Mouse (Mus musculus): ENCODE data around the gene Gm17660. TPM values are rescaled to one million over a fixed set of nuclear protein-coding genes. Genes with fewer than 3 reads are reported as not detected.
"Not testable (repeated sequence)": the region's sequence is repeated elsewhere in the genome, so short reads cannot be mapped to it uniquely, and the experiment has no call there.

Gm17660 gene
- polyA plus RNA-seq, 1 experiment from 2014 or later = not detected

GRCm38 (mm10) chr5:104035824-104036223, 41.6 kb downstream of the Gm17660 start:
- no peak overlapping the region for H3K4me3 ChIP-seq (ENCODE audit: low read length)
- no peak overlapping the region for H3K4me2 ChIP-seq (ENCODE audit: low read depth, low read length)
- no peaks in the 10 kb centered on the region for H3K9me3 ChIP-seq (ENCODE audit: control insufficient read depth, low read length)
- WGBS = 48% methylated on average over 1 of the region's 1 CpGs
- H3K36me3 ChIP-seq (ENCODE audit: control insufficient read depth, insufficient read depth, low read length) = no peaks in the 10 kb centered on the region
- no peaks in the 10 kb centered on the region for H3K27me3 ChIP-seq (replicated peaks; ENCODE audit: control insufficient read depth, insufficient read depth, low read length)
- no peak overlapping the region for H3K27ac ChIP-seq (ENCODE audit: low read length)
- H3K9ac ChIP-seq (ENCODE audit: low read depth, low read length) = no peak overlapping the region
- 0 out of 2 replicates have a peak, but pooled peaks cover 2% of the 10 kb centered on the region for H3K4me1 ChIP-seq (ENCODE audit: control insufficient read depth, insufficient read depth, low read length)
- ATAC-seq = no peak

- Histone ChIP-seq H3K4me3 (ENCODE audit: low read length) (no peak overlapping the region), H3K27me3 (replicated peaks; ENCODE audit: control insufficient read depth, insufficient read depth, low read length) (no peaks in the 10 kb centered on the region), H3K9me3 (ENCODE audit: control insufficient read depth, low read length) (no peaks in the 10 kb centered on the region), H3K27ac (ENCODE audit: low read length) (no peak overlapping the region), H3K36me3 (ENCODE audit: control insufficient read depth, insufficient read depth, low read length) (no peaks in the 10 kb centered on the region), H3K4me1 (ENCODE audit: control insufficient read depth, insufficient read depth, low read length) (0 out of 2 replicates have a peak, but pooled peaks cover 2% of the 10 kb centered on the region), H3K9ac (ENCODE audit: low read depth, low read length) (no peak overlapping the region), H3K4me2 (ENCODE audit: low read depth, low read length) (no peak overlapping the region)
- ATAC-seq = no peak
Observed at GRCm38 (mm10) chr5:104035066-104035465, 42.3 kb downstream of the Gm17660 start.

GRCm38 (mm10) chr5:104032434-104033097, 44.8 kb downstream of the Gm17660 start:
- Histone ChIP-seq H3K36me3 (ENCODE audit: control insufficient read depth, insufficient read depth, low read length) (no peaks in the 10 kb centered on the region), H3K4me2 (ENCODE audit: low read depth, low read length) (no peak overlapping the region), H3K27ac (ENCODE audit: low read length) (no peak overlapping the region), H3K9ac (ENCODE audit: low read depth, low read length) (no peak overlapping the region), H3K4me1 (ENCODE audit: control insufficient read depth, insufficient read depth, low read length) (0 out of 2 replicates have a peak, but pooled peaks cover 2% of the 10 kb centered on the region), H3K9me3 (ENCODE audit: control insufficient read depth, low read length) (no peaks in the 10 kb centered on the region), H3K27me3 (replicated peaks; ENCODE audit: control insufficient read depth, insufficient read depth, low read length) (no peaks in the 10 kb centered on the region), H3K4me3 (ENCODE audit: low read length) (no peak overlapping the region)
- peak; percentile 70 for ATAC-seq
- 80% methylated on average over 2 of the region's 2 CpGs for WGBS

GRCm38 (mm10) chr5:104025245-104025854, 52.1 kb downstream of the Gm17660 start:
- Histone ChIP-seq H3K27me3 (replicated peaks; ENCODE audit: control insufficient read depth, insufficient read depth, low read length) (no peaks in the 10 kb centered on the region), H3K4me2 (ENCODE audit: low read depth, low read length) (peak overlapping the region; percentile 33), H3K9ac (ENCODE audit: low read depth, low read length) (0 out of 2 replicates have a peak overlapping the region, but pooled peaks have one; percentile 10), H3K27ac (ENCODE audit: low read length) (peak overlapping the region; percentile 37), H3K36me3 (ENCODE audit: control insufficient read depth, insufficient read depth, low read length) (no peaks in the 10 kb centered on the region), H3K9me3 (ENCODE audit: control insufficient read depth, low read length) (no peaks in the 10 kb centered on the region), H3K4me3 (ENCODE audit: low read length) (no peak overlapping the region), H3K4me1 (ENCODE audit: control insufficient read depth, insufficient read depth, low read length) (peaks cover 16% of the 10 kb centered on the region)
- ATAC-seq = peak; percentile 47
- WGBS = 43% methylated on average over 17 of the region's 17 CpGs

- H3K4me2 ChIP-seq (ENCODE audit: low read depth, low read length) = peak overlapping the region; percentile 33; the same call in 1 of the 2 replicates
- no peak for ATAC-seq
- 69% methylated on average over 11 of the region's 11 CpGs for WGBS
- H3K9ac ChIP-seq (ENCODE audit: low read depth, low read length) = 0 out of 2 replicates have a peak overlapping the region, but pooled peaks have one; percentile 10
- H3K27me3 ChIP-seq (replicated peaks; ENCODE audit: control insufficient read depth, insufficient read depth, low read length) = no peaks in the 10 kb centered on the region
- H3K36me3 ChIP-seq (ENCODE audit: control insufficient read depth, insufficient read depth, low read length) = no peaks in the 10 kb centered on the region
- H3K4me3 ChIP-seq (ENCODE audit: low read length) = no peak overlapping the region
- peak overlapping the region; percentile 37 for H3K27ac ChIP-seq (ENCODE audit: low read length)
- peaks cover 22% of the 10 kb centered on the region for H3K4me1 ChIP-seq (ENCODE audit: control insufficient read depth, insufficient read depth, low read length)
- H3K9me3 ChIP-seq (ENCODE audit: control insufficient read depth, low read length) = no peaks in the 10 kb centered on the region
Observed at GRCm38 (mm10) chr5:104024762-104025161, 52.6 kb downstream of the Gm17660 start.

- WGBS = 82% methylated on average over 5 of the region's 5 CpGs
- not testable (repeated sequence) for H3K4me3 ChIP-seq (ENCODE audit: low read length); ATAC-seq; H3K27ac ChIP-seq (ENCODE audit: low read length); H3K9ac ChIP-seq (ENCODE audit: low read depth, low read length); H3K9me3 ChIP-seq (ENCODE audit: control insufficient read depth, low read length); H3K4me2 ChIP-seq (ENCODE audit: low read depth, low read length); H3K27me3 ChIP-seq (replicated peaks; ENCODE audit: control insufficient read depth, insufficient read depth, low read length); H3K36me3 ChIP-seq (ENCODE audit: control insufficient read depth, insufficient read depth, low read length)
- peaks cover 23% of the 10 kb centered on the region for H3K4me1 ChIP-seq (ENCODE audit: control insufficient read depth, insufficient read depth, low read length)
Observed at GRCm38 (mm10) chr5:104024193-104024592, 53.2 kb downstream of the Gm17660 start.

- Histone ChIP-seq H3K36me3 (ENCODE audit: control insufficient read depth, insufficient read depth, low read length) (no peaks in the 10 kb centered on the region), H3K27ac (ENCODE audit: low read length) (no peak overlapping the region), H3K4me3 (ENCODE audit: low read length) (no peak overlapping the region), H3K4me2 (ENCODE audit: low read depth, low read length) (no peak overlapping the region), H3K9ac (ENCODE audit: low read depth, low read length) (no peak overlapping the region), H3K9me3 (ENCODE audit: control insufficient read depth, low read length) (no peaks in the 10 kb centered on the region), H3K4me1 (ENCODE audit: control insufficient read depth, insufficient read depth, low read length) (peaks cover 23% of the 10 kb centered on the region), H3K27me3 (replicated peaks; ENCODE audit: control insufficient read depth, insufficient read depth, low read length) (no peaks in the 10 kb centered on the region)
- ATAC-seq = no peak
- 74% methylated on average over 8 of the region's 8 CpGs for WGBS
Observed at GRCm38 (mm10) chr5:104023289-104024020, 54.0 kb downstream of the Gm17660 start.

GRCm38 (mm10) chr5:104022558-104022957, 54.9 kb downstream of the Gm17660 start:
- 32% methylated on average over 5 of the region's 5 CpGs for WGBS
- H3K9me3 ChIP-seq (ENCODE audit: control insufficient read depth, low read length) = no peaks in the 10 kb centered on the region
- peaks cover 23% of the 10 kb centered on the region for H3K4me1 ChIP-seq (ENCODE audit: control insufficient read depth, insufficient read depth, low read length)
- peak overlapping the region; percentile 79 for H3K4me2 ChIP-seq (ENCODE audit: low read depth, low read length)
- peak overlapping the region; percentile 75 for H3K9ac ChIP-seq (ENCODE audit: low read depth, low read length)
- no peaks in the 10 kb centered on the region for H3K27me3 ChIP-seq (replicated peaks; ENCODE audit: control insufficient read depth, insufficient read depth, low read length)
- H3K36me3 ChIP-seq (ENCODE audit: control insufficient read depth, insufficient read depth, low read length) = no peaks in the 10 kb centered on the region
- ATAC-seq = no peak
- H3K4me3 ChIP-seq (ENCODE audit: low read length) = peak overlapping the region; percentile 60
- H3K27ac ChIP-seq (ENCODE audit: low read length) = peak overlapping the region; percentile 96

GRCm38 (mm10) chr5:104021597-104022378, 55.6 kb downstream of the Gm17660 start, which contains the start of gene Hsd17b11:
Hsd17b11 (minus strand) TSS chr5:104021919.
- H3K4me1 ChIP-seq (ENCODE audit: control insufficient read depth, insufficient read depth, low read length) = peaks cover 23% of the 10 kb centered on the region
- peak within 1 kb of the TSS; percentile 60 for H3K4me3 ChIP-seq (ENCODE audit: low read length)
- WGBS = 1% methylated on average over 31 of the region's 31 CpGs
- H3K4me2 ChIP-seq (ENCODE audit: low read depth, low read length) = peak within 1 kb of the TSS; percentile 79
- H3K36me3 ChIP-seq (ENCODE audit: control insufficient read depth, insufficient read depth, low read length) = no peaks in the 10 kb centered on the region
- peak; percentile 96 for ATAC-seq
- no peaks in the 10 kb centered on the region for H3K27me3 ChIP-seq (replicated peaks; ENCODE audit: control insufficient read depth, insufficient read depth, low read length)
- H3K27ac ChIP-seq (ENCODE audit: low read length) = peak within 1 kb of the TSS; percentile 96
- H3K9me3 ChIP-seq (ENCODE audit: control insufficient read depth, low read length) = no peaks in the 10 kb centered on the region
- H3K9ac ChIP-seq (ENCODE audit: low read depth, low read length) = peak within 1 kb of the TSS; percentile 75

All from intestine, embryonic 16.5 days (tissue).